Mouse (Mus musculus): ENCODE results near the gene Apoh.

DNA sequence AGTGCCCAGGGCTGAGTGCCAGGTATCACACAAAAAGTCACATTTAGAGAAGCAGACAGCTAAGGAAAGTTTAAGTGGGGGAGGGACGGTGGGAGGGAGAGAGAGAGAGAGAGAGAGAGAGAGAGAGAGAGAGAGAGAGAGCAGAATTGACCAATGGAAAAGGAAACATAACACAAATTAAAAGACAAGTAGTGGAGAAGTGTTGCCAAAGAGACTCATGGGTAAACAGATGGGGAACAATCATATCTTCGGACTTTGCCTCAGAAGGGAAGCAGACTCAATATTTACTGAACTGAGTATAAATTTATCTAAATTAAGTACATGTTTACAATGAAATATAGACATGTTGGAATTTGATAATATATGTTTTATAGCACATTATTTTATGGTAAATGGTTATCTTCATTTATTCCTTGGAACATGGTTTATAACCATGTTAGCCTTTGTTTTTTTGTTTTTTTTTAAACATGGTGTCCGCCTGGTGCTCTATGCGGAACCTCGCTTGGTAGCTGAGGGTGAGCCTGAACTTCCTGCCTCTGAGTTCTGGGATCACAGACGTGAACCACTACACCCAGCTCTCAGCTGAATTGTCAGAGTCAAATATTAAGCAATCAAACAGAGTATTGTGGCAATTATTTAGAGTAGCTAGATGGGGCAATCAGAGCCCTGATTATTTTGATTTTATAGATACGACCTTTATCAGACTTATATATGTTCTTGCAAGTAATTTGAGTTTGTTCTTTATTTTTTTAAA lies 53.1 kb downstream of the Apoh start:
- TF ChIP-seq CTCF (IDR thresholded peaks at IDR 0.05; ENCODE audit: insufficient read depth, low read length) (no peak), POLR2A (IDR thresholded peaks at IDR 0.05; ENCODE audit: borderline replicate concordance, extremely low read depth, low read depth, low read length) (no peak)
